Mouse (Mus musculus) G1E (cell line): ENCODE data around the gene Bach2.

Experiments
- CTCF ChIP-seq: IDR thresholded peaks from 2 replicates; pipeline ENCODE4 v1.5.1; 2012; ENCODE audit warnings: low read depth, low read length, inconsistent platforms, mixed read lengths
- GATA1 ChIP-seq: IDR thresholded peaks from 2 replicates; pipeline ENCODE4 v1.6.1; 2012; ENCODE audit warnings: borderline replicate concordance, low read length, inconsistent platforms, mixed read lengths
- GATA2 ChIP-seq: IDR thresholded peaks from 2 replicates; pipeline ENCODE4 v1.6.1; 2012; ENCODE audit warnings: low read depth, low read length, inconsistent platforms, borderline replicate concordance
- POLR2AphosphoS5 ChIP-seq: IDR thresholded peaks from 2 replicates; pipeline ENCODE4 v1.6.1; 2012; ENCODE audit warnings: low read depth, low read length, inconsistent platforms; ENCODE audit not compliant: insufficient replicate concordance
- TAL1 ChIP-seq: conservative IDR thresholded peaks from 2 replicates; pipeline ENCODE4 v1.6.1; 2012; ENCODE audit warnings: low read depth, low read length, inconsistent platforms, mixed read lengths

DNA sequence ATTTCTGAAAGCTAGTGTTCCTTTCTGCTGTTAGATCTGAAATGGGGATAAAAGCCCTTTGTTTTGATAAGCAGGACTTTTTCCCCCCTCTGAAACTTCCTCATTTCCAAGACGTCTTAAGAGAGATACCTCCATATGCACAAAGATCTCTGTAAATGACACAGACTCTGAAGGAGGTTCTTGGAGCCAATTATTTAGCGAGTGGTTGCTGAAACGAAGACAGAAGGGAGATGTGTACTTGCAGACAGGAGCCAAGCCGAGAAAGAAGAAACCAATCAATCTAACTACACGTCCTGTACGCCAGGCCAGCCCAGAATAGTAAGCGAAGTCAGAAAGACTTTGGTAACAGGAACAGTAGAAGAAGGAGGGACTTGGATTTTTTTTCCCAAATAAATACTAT, 295.1 kb downstream of the Bach2 start:
- TF ChIP-seq CTCF (no peak), TAL1 (no peak), GATA1 (no peak), POLR2AphosphoS5 (no peak), GATA2 (no peak)
